Mouse (Mus musculus): ENCODE measurements at regions not wholly inside any gene's neighbourhood (a gene's known extent, or its start where the extent isn't known, plus 50 kb on each side); places are given as distances from the start of the nearest gene placed in this dataset.

DNA sequence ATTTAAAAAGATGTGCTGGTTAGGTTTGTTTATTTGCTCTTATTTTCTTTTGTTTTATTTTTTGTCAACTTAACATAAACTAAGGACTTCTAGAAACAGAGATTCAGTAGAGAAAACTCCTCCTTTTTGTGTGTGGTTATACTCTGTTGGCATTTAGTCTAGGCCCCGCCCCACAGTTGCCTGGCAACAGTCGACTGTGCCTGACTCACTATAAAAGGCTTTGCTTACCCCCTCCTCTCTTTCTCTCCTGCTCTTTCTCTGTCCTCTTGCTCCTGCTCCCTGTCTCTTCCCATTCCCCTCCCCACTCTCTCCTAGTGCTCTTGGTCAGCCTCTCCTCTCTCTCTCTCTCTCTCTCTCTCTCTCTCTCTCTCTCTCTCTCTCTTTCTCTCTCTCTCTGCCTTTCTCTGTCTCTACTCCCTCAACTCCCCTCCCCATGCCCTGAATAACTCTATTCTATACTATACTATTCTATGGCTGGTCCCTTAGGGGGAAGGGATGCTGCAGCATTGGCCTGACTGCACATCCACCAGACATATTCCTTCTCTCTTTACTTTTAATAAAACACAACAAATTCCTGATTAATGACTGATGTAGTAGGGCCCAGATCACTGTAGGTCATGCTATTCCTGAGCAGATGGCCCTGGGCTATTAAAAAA is 76.6 kb upstream of the Fscb start:
- no peak for DNase-seq (ENCODE audit: low read depth, low spot score)

DNA sequence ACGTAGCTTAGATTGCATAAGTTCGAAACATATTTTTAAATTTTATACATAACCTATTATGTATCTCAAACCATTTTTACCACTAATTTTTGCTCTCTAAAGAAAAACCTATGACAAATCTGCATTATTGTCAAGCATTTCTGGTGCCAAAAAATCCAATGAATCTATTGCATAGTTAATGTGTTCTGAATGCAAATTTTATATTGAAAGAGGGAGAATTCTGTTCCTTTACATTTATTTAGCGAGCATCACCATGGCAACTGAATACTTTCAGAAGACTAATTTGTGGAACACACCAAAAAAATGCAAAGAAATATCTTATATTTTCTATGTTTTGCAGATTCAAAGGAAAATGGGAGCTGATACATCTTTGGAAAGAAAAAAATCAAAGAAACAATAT is 66.6 kb upstream of the Fscb start:
- DNase-seq (ENCODE audit: low read depth, low spot score), result peak; percentile 50

Data from telencephalon, adult 2 months (tissue).